Mouse (Mus musculus) heart, embryonic 11.5 days (tissue): Measurements from ENCODE around the gene AC124502.3. TPM values are rescaled to one million over a fixed set of nuclear protein-coding genes. Genes with fewer than 3 reads are reported as not detected.
"Not testable (repeated sequence)": the region's sequence is repeated elsewhere in the genome, so short reads cannot be mapped to it uniquely, and the experiment has no call there.

ENCODE experiments used
- ATAC-seq: fragments of 200-750 bp; cut with Nextera tagmentation; replicated peaks from 2 replicates; pipeline ENCODE4 v1.8.0; 2017; ENCODE audit warnings: moderate library complexity; ENCODE audit not compliant: insufficient number of reproducible peaks, low FRiP score, low TSS enrichment
- H3K27ac ChIP-seq: fragments of 300-500 bp; sonication (generic); 2 replicates; pipeline ENCODE4 v1.5.1; 2014; ENCODE audit warnings: mild to moderate bottlenecking, low read depth, low read length
- H3K27me3 ChIP-seq: fragments of 300-500 bp; sonication (generic); 2 replicates; pipeline ENCODE4 v1.6.1; 2014; ENCODE audit warnings: mild to moderate bottlenecking, low read length, mixed read lengths; ENCODE audit not compliant: control insufficient read depth, insufficient read depth
- H3K36me3 ChIP-seq: fragments of 300-500 bp; sonication (generic); 2 replicates; pipeline ENCODE4 v1.6.1; 2014; ENCODE audit warnings: mild to moderate bottlenecking, low read length, moderate library complexity, mixed read lengths; ENCODE audit not compliant: control insufficient read depth, insufficient read depth
- H3K4me1 ChIP-seq: fragments of 300-500 bp; sonication (generic); 2 replicates; pipeline ENCODE4 v1.6.1; 2014; ENCODE audit warnings: low read length; ENCODE audit not compliant: control insufficient read depth, insufficient read depth
- H3K4me2 ChIP-seq: fragments of 300-500 bp; sonication (generic); 2 replicates; pipeline ENCODE4 v1.6.1; 2014; ENCODE audit warnings: mild to moderate bottlenecking, moderate library complexity
- H3K4me3 ChIP-seq: fragments of 300-500 bp; sonication (generic); 2 replicates; pipeline ENCODE4 v1.5.1; 2014; ENCODE audit warnings: low read depth, low read length
- H3K9ac ChIP-seq: fragments of 300-500 bp; sonication (generic); 2 replicates; pipeline ENCODE4 v1.6.1; 2014; ENCODE audit warnings: mild to moderate bottlenecking, low read depth, low read length, moderate library complexity
- H3K9me3 ChIP-seq: fragments of 300-500 bp; sonication (generic); replicated peaks from 2 replicates; pipeline ENCODE4 v1.6.1; 2016; ENCODE audit warnings: low read length; ENCODE audit not compliant: control insufficient read depth
- WGBS: fragments of 180-500 bp; shearing (Covaris S2); extraction: QIAGEN DNeasy Blood & Tissue Kit; methylation state at CpG from one replicate; pipeline ENCODE4 v1.1.7; 2014; ENCODE audit not compliant: insufficient replicate concordance; 5-methylcytosine and 5-hydroxymethylcytosine counted together
- polyA plus RNA-seq: library from polyadenylated mRNA; unstranded; fragments of >200 nt; fragmentation: Nextera tagmentation; extraction: Ambion mirVana; gene quantifications from 2 replicates; pipeline ENCODE4 v1.2.1, GENCODE M21; 2014

The AC124502.3 gene
- polyA plus RNA-seq, 1 experiment from 2014 or later, result 2.0 TPM

- H3K9ac ChIP-seq, result no peak overlapping the region
- no peak overlapping the region for H3K27ac ChIP-seq
- H3K4me1 ChIP-seq, result no peaks in the 10 kb centered on the region
- H3K36me3 ChIP-seq, result no peaks in the 10 kb centered on the region
- no peak for ATAC-seq
- H3K4me2 ChIP-seq, result no peak overlapping the region
- WGBS, result 78% methylated on average over 1 of the region's 1 CpGs
- peaks cover 50% of the 10 kb centered on the region for H3K27me3 ChIP-seq
- H3K4me3 ChIP-seq, result no peak overlapping the region
- H3K9me3 ChIP-seq, result no peaks in the 10 kb centered on the region
Measured at GRCm38 (mm10) chr19:5079279-5079678, 40.6 kb downstream of the AC124502.3 start.

GRCm38 (mm10) chr19:5082005-5082404 lies 43.3 kb downstream of the AC124502.3 start:
- Histone ChIP-seq H3K27ac (no peak overlapping the region), H3K27me3 (peaks cover 68% of the 10 kb centered on the region), H3K4me2 (no peak overlapping the region), H3K4me1 (peaks cover 7% of the 10 kb centered on the region), H3K9ac (no peak overlapping the region), H3K9me3 (no peaks in the 10 kb centered on the region), H3K4me3 (no peak overlapping the region), H3K36me3 (no peaks in the 10 kb centered on the region)
- WGBS, result 54% methylated on average over 18 of the region's 18 CpGs
- ATAC-seq, result no peak

- no peak overlapping the region for H3K4me3 ChIP-seq
- no peak overlapping the region for H3K27ac ChIP-seq
- no peak for ATAC-seq
- H3K4me2 ChIP-seq, result no peak overlapping the region
- no peaks in the 10 kb centered on the region for H3K9me3 ChIP-seq
- peaks cover 10% of the 10 kb centered on the region for H3K4me1 ChIP-seq
- peaks cover 68% of the 10 kb centered on the region for H3K27me3 ChIP-seq
- 54% methylated on average over 24 of the region's 24 CpGs for WGBS
- H3K36me3 ChIP-seq, result no peaks in the 10 kb centered on the region
- H3K9ac ChIP-seq, result no peak overlapping the region
Measured at GRCm38 (mm10) chr19:5082596-5082995, 43.9 kb downstream of the AC124502.3 start.

- ATAC-seq, result no peak
- H3K4me3 ChIP-seq, result peak overlapping the region; percentile 50
- 54% methylated on average over 3 of the region's 3 CpGs for WGBS
- H3K4me2 ChIP-seq, result peak overlapping the region; percentile 80
- peaks cover 15% of the 10 kb centered on the region for H3K4me1 ChIP-seq
- peaks cover 68% of the 10 kb centered on the region for H3K27me3 ChIP-seq
- no peaks in the 10 kb centered on the region for H3K36me3 ChIP-seq
- H3K27ac ChIP-seq, result no peak overlapping the region
- no peaks in the 10 kb centered on the region for H3K9me3 ChIP-seq
- H3K9ac ChIP-seq, result no peak overlapping the region
Measured at GRCm38 (mm10) chr19:5083961-5084833, 45.5 kb downstream of the AC124502.3 start.

GRCm38 (mm10) chr19:5084834-5085144 lies 46.1 kb downstream of the AC124502.3 start:
- peaks cover 67% of the 10 kb centered on the region for H3K27me3 ChIP-seq

GRCm38 (mm10) chr19:5085145-5085863 lies 46.6 kb downstream of the AC124502.3 start, which contains the start of gene Tmem151a:
TSS of gene Tmem151a (minus strand) at chr19:5085531.
- H3K27ac ChIP-seq, result no peak within 1 kb of the TSS
- H3K4me1 ChIP-seq, result peaks cover 18% of the 10 kb centered on the region
- H3K4me2 ChIP-seq, result peak within 1 kb of the TSS; percentile 80
- ATAC-seq, result no peak
- 0 out of 2 replicates have a peak, but pooled peaks cover 2% of the 10 kb centered on the region for H3K36me3 ChIP-seq
- H3K9ac ChIP-seq, result peak within 1 kb of the TSS; percentile 11; the same call in 1 of the 2 replicates
- H3K27me3 ChIP-seq, result peaks cover 62% of the 10 kb centered on the region
- peak within 1 kb of the TSS; percentile 50 for H3K4me3 ChIP-seq
- under 1% methylated on average over 56 of the region's 69 CpGs for whole genome bisulfite sequencing
- H3K9me3 ChIP-seq, result no peaks in the 10 kb centered on the region

More at GRCm38 (mm10) chr19:5084834-5085144, 46.1 kb downstream of the AC124502.3 start:
- no peak overlapping the region for H3K27ac ChIP-seq
- H3K9me3 ChIP-seq, result no peaks in the 10 kb centered on the region
- H3K4me1 ChIP-seq, result peaks cover 18% of the 10 kb centered on the region
- no peak overlapping the region for H3K9ac ChIP-seq
- WGBS, result 3% methylated on average over 12 of the region's 15 CpGs
- ATAC-seq, result no peak
- peak overlapping the region; percentile 80 for H3K4me2 ChIP-seq
- 0 out of 2 replicates have a peak, but pooled peaks cover under 1% of the 10 kb centered on the region for H3K36me3 ChIP-seq
- H3K4me3 ChIP-seq, result peak overlapping the region; percentile 50

- H3K4me2 ChIP-seq, ATAC-seq, H3K9ac ChIP-seq, H3K36me3 ChIP-seq, H3K9me3 ChIP-seq, H3K27ac ChIP-seq, H3K4me3 ChIP-seq: not testable (repeated sequence)
- Histone ChIP-seq H3K27me3 (peaks cover 50% of the 10 kb centered on the region), H3K4me1 (peaks cover 18% of the 10 kb centered on the region)
- 51% methylated on average over 4 of the region's 4 CpGs for WGBS
Measured at GRCm38 (mm10) chr19:5086533-5086932, 47.8 kb downstream of the AC124502.3 start.

- ATAC-seq, result peak; percentile 86
- WGBS, result under 1% methylated on average over 58 of the region's 58 CpGs
- peak within 1 kb of the TSS; percentile 90 for H3K4me3 ChIP-seq
- peak within 1 kb of the TSS; percentile 85 for H3K9ac ChIP-seq
- no peaks in the 10 kb centered on the region for H3K9me3 ChIP-seq
- H3K4me1 ChIP-seq, result peaks cover 18% of the 10 kb centered on the region
- peak within 1 kb of the TSS; percentile 67 for H3K27ac ChIP-seq
- H3K27me3 ChIP-seq, result peaks cover 34% of the 10 kb centered on the region
- H3K36me3 ChIP-seq, result peaks cover 11% of the 10 kb centered on the region; the same call in 1 of the 2 replicates
- H3K4me2 ChIP-seq, result peak within 1 kb of the TSS; percentile 94
Measured at GRCm38 (mm10) chr19:5087884-5088728, 49.4 kb downstream of the AC124502.3 start, which contains the start of gene Yif1a. TSS of gene Yif1a (plus strand) at chr19:5088538.
